In the genomic region with DNA sequence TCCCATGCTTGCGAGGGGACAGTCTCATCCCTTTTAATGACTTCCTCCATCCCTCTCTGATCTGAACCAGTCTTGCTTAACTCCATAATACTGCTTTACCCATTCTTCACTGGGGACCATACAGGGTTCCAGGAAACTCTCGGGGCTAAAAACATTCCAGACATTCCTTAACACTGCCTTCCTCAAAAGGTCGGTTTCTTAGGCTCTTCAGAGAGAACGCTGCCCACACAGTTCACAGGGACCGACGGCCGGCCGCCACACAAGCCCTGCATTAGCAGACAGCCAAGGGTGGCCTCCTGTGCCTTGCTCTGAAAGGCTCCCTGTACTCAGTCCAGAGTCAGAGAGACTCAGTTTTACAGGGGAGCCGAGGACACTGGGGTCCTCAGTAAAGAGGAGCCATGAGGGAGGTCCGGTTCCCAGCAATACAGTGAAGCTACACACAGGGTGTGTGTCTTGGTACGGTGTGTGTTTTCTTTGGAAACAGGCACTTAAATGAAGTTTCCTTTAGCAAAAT, we compare ENCODE assay signal across 9 mouse cellular contexts. TPM values are rescaled to one million over a fixed set of nuclear protein-coding genes. Genes with fewer than 3 reads are reported as not detected.
DNase-seq lines count a peak whose midpoint lies in the region; ATAC-seq lines count a peak whose summit lies in the region.
"Had no signal": no experiment of that assay in that cellular context is flagged by ENCODE, and none has a peak within 500 bp of the region (broad histone marks: within the 10 kb centered on the region; RNA-seq: fewer than 3 reads in every experiment).

No protein-coding gene starts in this region.

- DNase-seq in lung, postnatal 14 days = no peak
- DNase-seq in kidney, adult 18-20 months = peak; percentile 9
- no peak for DNase-seq in right cerebral cortex, adult 2 months (ENCODE audit: low spot score in 2 of 2)
- no peak for DNase-seq in layer of hippocampus, postnatal 25 days (ENCODE audit: extremely low spot score in 1 of 2, low spot score in 1 of 2)

- H3K27ac ChIP-seq in lung, embryonic 16.5 days (ENCODE audit: low read length) = peak overlapping the region; percentile 69
- peak overlapping the region; percentile 41 for H3K27ac ChIP-seq in embryonic facial prominence, embryonic 15.5 days (replicated peaks)
- no peak overlapping the region for H3K27ac ChIP-seq in neural tube, embryonic 12.5 days
- H3K27ac ChIP-seq: macrophage had no signal

- H3K36me3 ChIP-seq in lung, embryonic 16.5 days (ENCODE audit: control insufficient read depth, insufficient read depth, low read length) = no peaks in the 10 kb centered on the region
- no peaks in the 10 kb centered on the region for H3K36me3 ChIP-seq in embryonic facial prominence, embryonic 15.5 days
- H3K36me3 ChIP-seq in neural tube, embryonic 12.5 days = no peaks in the 10 kb centered on the region

- 13% methylated on average over 11 of the region's 11 CpGs for WGBS in lung, embryonic 16.5 days
- 18% methylated on average over 11 of the region's 11 CpGs for WGBS in embryonic facial prominence, embryonic 15.5 days
- 11% methylated on average over 11 of the region's 11 CpGs for WGBS in neural tube, embryonic 12.5 days

- H3K9me3 ChIP-seq in lung, embryonic 16.5 days (ENCODE audit: control insufficient read depth, low read length) = no peaks in the 10 kb centered on the region
- H3K9me3 ChIP-seq in embryonic facial prominence, embryonic 15.5 days (replicated peaks) = no peaks in the 10 kb centered on the region
- no peaks in the 10 kb centered on the region for H3K9me3 ChIP-seq in neural tube, embryonic 12.5 days

- peaks cover 7% of the 10 kb centered on the region for H3K4me1 ChIP-seq in lung, embryonic 16.5 days (replicated peaks; ENCODE audit: control insufficient read depth, insufficient read depth, low read length)
- H3K4me1 ChIP-seq in embryonic facial prominence, embryonic 15.5 days = peaks cover 24% of the 10 kb centered on the region
- peaks cover 3% of the 10 kb centered on the region; the same call in 1 of the 2 replicates for H3K4me1 ChIP-seq in neural tube, embryonic 12.5 days

- ATAC-seq in lung, embryonic 16.5 days (ENCODE audit: low read depth) = peak; percentile 84
- peak; percentile 75; the same call in 1 of the 2 replicates for ATAC-seq in embryonic facial prominence, embryonic 15.5 days (ENCODE audit: insufficient number of reproducible peaks, low FRiP score, low TSS enrichment, low read depth)
- peak; percentile 65 for ATAC-seq in neural tube, embryonic 12.5 days (ENCODE audit: low FRiP score, low read depth)
- ATAC-seq in erythroblast, adult 5-6 weeks (replicated peaks; ENCODE audit: low FRiP score, poor library complexity, severe bottlenecking) = no peak

- no peaks in the 10 kb centered on the region for H3K27me3 ChIP-seq in lung, embryonic 16.5 days (ENCODE audit: control insufficient read depth, insufficient read depth, low read depth, low read length)
- no peaks in the 10 kb centered on the region for H3K27me3 ChIP-seq in embryonic facial prominence, embryonic 15.5 days
- no peaks in the 10 kb centered on the region for H3K27me3 ChIP-seq in neural tube, embryonic 12.5 days (replicated peaks)

- H3K4me3 ChIP-seq in lung, embryonic 16.5 days (ENCODE audit: low read length) = no peak overlapping the region
- no peak overlapping the region for H3K4me3 ChIP-seq in embryonic facial prominence, embryonic 15.5 days (replicated peaks)
- H3K4me3 ChIP-seq in neural tube, embryonic 12.5 days = no peak overlapping the region

- H3K4me2 ChIP-seq in lung, embryonic 16.5 days (ENCODE audit: low read depth, low read length) = 0 out of 2 replicates have a peak overlapping the region, but pooled peaks have one; percentile 1
- H3K4me2 ChIP-seq in embryonic facial prominence, embryonic 15.5 days (replicated peaks) = no peak overlapping the region
- H3K4me2 ChIP-seq in neural tube, embryonic 12.5 days (replicated peaks) = no peak overlapping the region

- H3K9ac ChIP-seq in lung, embryonic 16.5 days (ENCODE audit: low read length) = peak overlapping the region; percentile 25; the same call in 1 of the 2 replicates
- H3K9ac ChIP-seq in embryonic facial prominence, embryonic 15.5 days = no peak overlapping the region
- no peak overlapping the region for H3K9ac ChIP-seq in neural tube, embryonic 12.5 days

RNA-seq across cellular contexts. Expression of a gene that starts 53.7 kb away (rescaled TPM):
- 60.1 and 78.3 TPM in 2 replicates for polyA plus RNA-seq in lung, embryonic 16.5 days (2015; fragmentation: Nextera tagmentation; extraction: Ambion mirVana)
- 62.7 and 66.0 TPM in 2 replicates for polyA plus RNA-seq in embryonic facial prominence, embryonic 15.5 days (2015; fragmentation: Nextera tagmentation; extraction: Ambion mirVana)
- polyA plus RNA-seq in neural tube, embryonic 12.5 days (2016; fragmentation: Nextera tagmentation; extraction: Ambion mirVana) = 20.2 and 25.4 TPM in 2 replicates
- total RNA-seq in layer of hippocampus, postnatal 25 days (2021) = 1 to 10 TPM; 4.7 to 5.0 TPM
- not detected in 2 replicates for total RNA-seq in erythroblast, adult 5-6 weeks (2015; ENCODE audit: low replicate concordance)
- total RNA-seq in erythroblast, adult 5-6 weeks (2017; ENCODE audit: low replicate concordance) = not detected in 2 replicates

RNA-seq across cellular contexts. Expression of a gene that starts 55.0 kb away (rescaled TPM):
- 22.0 and 22.4 TPM in 2 replicates for polyA plus RNA-seq in lung, embryonic 16.5 days (2015; fragmentation: Nextera tagmentation; extraction: Ambion mirVana)
- 38.9 and 42.1 TPM in 2 replicates for polyA plus RNA-seq in embryonic facial prominence, embryonic 15.5 days (2015; fragmentation: Nextera tagmentation; extraction: Ambion mirVana)
- 51.7 and 53.5 TPM in 2 replicates for polyA plus RNA-seq in neural tube, embryonic 12.5 days (2016; fragmentation: Nextera tagmentation; extraction: Ambion mirVana)
- 10 to 100 TPM; 51.2 to 54.6 TPM for total RNA-seq in layer of hippocampus, postnatal 25 days (2021)
- total RNA-seq in erythroblast, adult 5-6 weeks (2015; ENCODE audit: low replicate concordance) = not detected in 2 replicates
- not detected in 2 replicates for total RNA-seq in erythroblast, adult 5-6 weeks (2017; ENCODE audit: low replicate concordance)
